Mouse (Mus musculus): Measurements from ENCODE around the gene Wfdc17. TPM values are rescaled to one million over a fixed set of nuclear protein-coding genes. Genes with fewer than 3 reads are reported as not detected.

Wfdc17 gene
- polyA plus RNA-seq, 1 experiment from 2014 or later, result not detected

DNA sequence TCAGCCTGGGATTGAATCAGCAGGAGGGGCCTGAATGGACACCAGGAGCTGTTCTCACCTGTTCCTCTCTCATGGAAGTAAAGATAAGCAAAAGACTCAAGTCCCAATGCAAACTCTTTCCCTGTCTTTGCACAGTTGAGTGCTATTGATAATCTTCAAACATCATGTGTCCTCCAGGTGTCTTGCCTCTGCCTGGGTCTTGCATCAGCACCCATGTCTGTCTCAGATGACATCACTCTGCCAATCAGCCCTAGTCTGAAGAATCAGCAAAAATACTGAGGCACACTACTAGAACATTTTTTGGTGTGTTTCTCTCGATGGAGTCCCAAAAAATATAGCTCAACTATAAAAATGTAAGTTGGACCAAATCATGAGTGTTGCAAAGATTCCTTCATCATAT is 11.8 kb upstream of the Wfdc17 start:
- no peaks in the 10 kb centered on the region for H3K4me1 ChIP-seq (ENCODE audit: control insufficient read depth, insufficient read depth, low read length)
- no peaks in the 10 kb centered on the region for H3K36me3 ChIP-seq (ENCODE audit: control insufficient read depth, insufficient read depth, low read length)
- no peaks in the 10 kb centered on the region for H3K27me3 ChIP-seq (ENCODE audit: control insufficient read depth, insufficient read depth, low read length)
- no peak for ATAC-seq (ENCODE audit: insufficient read depth, low FRiP score, low TSS enrichment)
- H3K27ac ChIP-seq (ENCODE audit: low read depth, low read length), result no peak overlapping the region
- H3K4me3 ChIP-seq (ENCODE audit: low read depth, low read length), result no peak overlapping the region
- WGBS, result 86% methylated on average over 1 of the region's 1 CpGs
- DNase-seq (ENCODE audit: low spot score), result no peak
- no peak overlapping the region for H3K4me2 ChIP-seq (ENCODE audit: low read depth)
- no peaks in the 10 kb centered on the region for H3K9me3 ChIP-seq (ENCODE audit: control insufficient read depth, low read length)
- H3K9ac ChIP-seq (ENCODE audit: low read length), result no peak overlapping the region

DNA sequence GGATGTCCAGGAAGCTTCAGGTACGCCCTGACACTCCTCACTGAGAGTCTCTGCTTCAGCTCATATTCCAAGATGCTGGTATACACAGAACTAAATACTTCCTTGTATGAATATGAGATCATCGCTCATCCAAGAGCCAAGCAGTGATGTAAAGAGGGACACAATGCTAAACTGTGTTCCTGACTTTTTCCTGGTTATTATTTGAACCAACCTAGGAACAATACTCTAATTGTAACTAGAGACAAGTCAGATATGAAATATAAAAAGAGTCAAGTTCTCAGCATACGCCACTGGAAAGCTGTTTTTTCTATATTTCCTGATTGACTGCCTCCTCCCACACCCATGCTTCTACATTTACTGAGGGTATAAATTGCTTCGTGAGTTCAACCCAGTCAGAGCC is 4.9 kb downstream of the Wfdc17 start, which contains the start of gene Wfdc18:
TSS of gene Wfdc18 (plus strand) at position 301 of the 400 bp plus-strand sequence.
- DNase-seq (ENCODE audit: low spot score) (no peak), ATAC-seq (ENCODE audit: insufficient read depth, low FRiP score, low TSS enrichment) (no peak)
- Histone ChIP-seq H3K9me3 (ENCODE audit: control insufficient read depth, low read length) (no peaks in the 10 kb centered on the region), H3K27ac (ENCODE audit: low read depth, low read length) (no peak within 1 kb of the TSS), H3K4me3 (ENCODE audit: low read depth, low read length) (no peak within 1 kb of the TSS), H3K9ac (ENCODE audit: low read length) (no peak within 1 kb of the TSS), H3K4me1 (ENCODE audit: control insufficient read depth, insufficient read depth, low read length) (no peaks in the 10 kb centered on the region), H3K27me3 (ENCODE audit: control insufficient read depth, insufficient read depth, low read length) (no peaks in the 10 kb centered on the region), H3K4me2 (ENCODE audit: low read depth) (no peak within 1 kb of the TSS), H3K36me3 (ENCODE audit: control insufficient read depth, insufficient read depth, low read length) (no peaks in the 10 kb centered on the region)
- 79% methylated on average over 4 of the region's 4 CpGs for WGBS

GRCm38 (mm10) chr11:83709683-83710082 is 5.9 kb downstream of the Wfdc17 start:
- DNase-seq (ENCODE audit: low spot score), result no peak
- no peak overlapping the region for H3K9ac ChIP-seq (ENCODE audit: low read length)
- no peaks in the 10 kb centered on the region for H3K4me1 ChIP-seq (ENCODE audit: control insufficient read depth, insufficient read depth, low read length)
- no peaks in the 10 kb centered on the region for H3K9me3 ChIP-seq (ENCODE audit: control insufficient read depth, low read length)
- H3K27ac ChIP-seq (ENCODE audit: low read depth, low read length), result no peak overlapping the region
- H3K4me3 ChIP-seq (ENCODE audit: low read depth, low read length), result no peak overlapping the region
- no peak overlapping the region for H3K4me2 ChIP-seq (ENCODE audit: low read depth)
- no peak for ATAC-seq (ENCODE audit: insufficient read depth, low FRiP score, low TSS enrichment)
- H3K36me3 ChIP-seq (ENCODE audit: control insufficient read depth, insufficient read depth, low read length), result no peaks in the 10 kb centered on the region
- no peaks in the 10 kb centered on the region for H3K27me3 ChIP-seq (ENCODE audit: control insufficient read depth, insufficient read depth, low read length)
- 91% methylated on average over 5 of the region's 5 CpGs for WGBS

DNA sequence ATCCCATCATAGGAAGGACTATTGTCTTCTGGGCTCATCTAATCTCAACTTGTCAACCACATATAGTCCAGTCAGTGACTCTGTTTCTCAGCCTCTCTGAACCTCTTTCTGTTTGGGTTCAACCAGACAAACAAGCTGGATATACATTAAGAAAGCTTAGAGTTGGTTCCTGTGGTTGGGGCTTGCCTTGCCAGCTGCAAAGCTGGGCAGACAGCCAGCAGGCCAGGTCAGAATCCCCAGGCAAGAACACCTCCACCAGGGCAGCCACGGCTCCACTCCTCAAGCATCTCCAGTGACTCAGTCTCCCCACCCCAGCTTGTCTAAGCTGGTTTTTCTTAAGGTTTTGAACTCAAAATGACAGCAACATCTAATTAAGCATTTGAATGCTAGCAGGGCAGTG is 8.9 kb downstream of the Wfdc17 start:
- 85% methylated on average over 1 of the region's 1 CpGs for WGBS
- ATAC-seq (ENCODE audit: insufficient read depth, low FRiP score, low TSS enrichment), result no peak
- no peaks in the 10 kb centered on the region for H3K4me1 ChIP-seq (ENCODE audit: control insufficient read depth, insufficient read depth, low read length)
- H3K4me2 ChIP-seq (ENCODE audit: low read depth), result no peak overlapping the region
- H3K27ac ChIP-seq (ENCODE audit: low read depth, low read length), result no peak overlapping the region
- H3K36me3 ChIP-seq (ENCODE audit: control insufficient read depth, insufficient read depth, low read length), result no peaks in the 10 kb centered on the region
- H3K9ac ChIP-seq (ENCODE audit: low read length), result no peak overlapping the region
- no peaks in the 10 kb centered on the region for H3K27me3 ChIP-seq (ENCODE audit: control insufficient read depth, insufficient read depth, low read length)
- no peak for DNase-seq (ENCODE audit: low spot score)
- H3K4me3 ChIP-seq (ENCODE audit: low read depth, low read length), result no peak overlapping the region
- H3K9me3 ChIP-seq (ENCODE audit: control insufficient read depth, low read length), result no peaks in the 10 kb centered on the region

- H3K4me2 ChIP-seq (ENCODE audit: low read depth), result no peak overlapping the region
- no peaks in the 10 kb centered on the region for H3K36me3 ChIP-seq (ENCODE audit: control insufficient read depth, insufficient read depth, low read length)
- H3K9ac ChIP-seq (ENCODE audit: low read length), result no peak overlapping the region
- no peak overlapping the region for H3K4me3 ChIP-seq (ENCODE audit: low read depth, low read length)
- WGBS, result 84% methylated on average over 2 of the region's 2 CpGs
- H3K4me1 ChIP-seq (ENCODE audit: control insufficient read depth, insufficient read depth, low read length), result no peaks in the 10 kb centered on the region
- no peaks in the 10 kb centered on the region for H3K27me3 ChIP-seq (ENCODE audit: control insufficient read depth, insufficient read depth, low read length)
- no peak overlapping the region for H3K27ac ChIP-seq (ENCODE audit: low read depth, low read length)
- no peak for DNase-seq (ENCODE audit: low spot score)
- ATAC-seq (ENCODE audit: insufficient read depth, low FRiP score, low TSS enrichment), result no peak
- H3K9me3 ChIP-seq (ENCODE audit: control insufficient read depth, low read length), result no peaks in the 10 kb centered on the region
These were observed 10.1 kb downstream of the Wfdc17 start for GRCm38 (mm10) chr11:83713925-83714324.

DNA sequence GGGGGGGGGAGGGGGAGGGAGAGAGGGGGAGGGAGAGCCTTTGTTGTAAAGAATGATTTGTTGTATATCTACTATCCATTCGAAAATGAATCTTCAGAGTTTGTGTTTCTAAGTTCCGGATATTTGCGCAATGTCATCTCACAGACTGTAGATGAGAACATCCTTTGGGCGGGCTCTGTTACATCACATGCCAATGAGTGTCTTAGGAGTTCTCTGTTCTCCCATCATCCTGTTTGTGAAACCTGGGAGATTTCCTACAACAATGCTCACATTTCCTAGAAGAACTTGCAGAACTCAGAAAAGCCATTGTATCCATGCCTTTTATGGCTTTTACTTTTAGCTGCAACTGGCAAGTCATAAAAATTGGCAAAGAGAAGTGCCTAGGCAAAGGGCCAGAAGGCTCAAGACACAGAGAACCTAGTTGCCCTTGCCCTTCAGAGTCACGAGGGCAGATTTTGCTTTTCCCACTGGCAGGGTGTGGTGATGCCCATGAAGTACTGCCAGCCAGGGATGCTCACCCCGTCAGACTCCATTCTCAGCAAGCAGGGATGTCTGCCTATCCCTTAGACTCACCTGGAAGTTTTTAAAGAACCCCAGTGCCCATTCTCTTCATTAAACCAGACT is 13.4 kb downstream of the Wfdc17 start:
- no peaks in the 10 kb centered on the region for H3K4me1 ChIP-seq (ENCODE audit: control insufficient read depth, insufficient read depth, low read length)
- H3K4me3 ChIP-seq (ENCODE audit: low read depth, low read length), result no peak overlapping the region
- ATAC-seq (ENCODE audit: insufficient read depth, low FRiP score, low TSS enrichment) (no peak), DNase-seq (ENCODE audit: low spot score) (no peak)
- 89% methylated on average over 6 of the region's 6 CpGs for WGBS
- H3K36me3 ChIP-seq (ENCODE audit: control insufficient read depth, insufficient read depth, low read length), result no peaks in the 10 kb centered on the region
- H3K9ac ChIP-seq (ENCODE audit: low read length), result no peak overlapping the region
- no peak overlapping the region for H3K4me2 ChIP-seq (ENCODE audit: low read depth)
- no peaks in the 10 kb centered on the region for H3K27me3 ChIP-seq (ENCODE audit: control insufficient read depth, insufficient read depth, low read length)
- no peaks in the 10 kb centered on the region for H3K9me3 ChIP-seq (ENCODE audit: control insufficient read depth, low read length)
- no peak overlapping the region for H3K27ac ChIP-seq (ENCODE audit: low read depth, low read length)

- Histone ChIP-seq H3K4me3 (ENCODE audit: low read depth, low read length) (no peak overlapping the region), H3K9me3 (ENCODE audit: control insufficient read depth, low read length) (no peaks in the 10 kb centered on the region), H3K9ac (ENCODE audit: low read length) (no peak overlapping the region), H3K4me1 (ENCODE audit: control insufficient read depth, insufficient read depth, low read length) (no peaks in the 10 kb centered on the region), H3K36me3 (ENCODE audit: control insufficient read depth, insufficient read depth, low read length) (no peaks in the 10 kb centered on the region), H3K27ac (ENCODE audit: low read depth, low read length) (no peak overlapping the region), H3K4me2 (ENCODE audit: low read depth) (no peak overlapping the region), H3K27me3 (ENCODE audit: control insufficient read depth, insufficient read depth, low read length) (no peaks in the 10 kb centered on the region)
- DNase-seq (ENCODE audit: low spot score), result no peak
- ATAC-seq (ENCODE audit: insufficient read depth, low FRiP score, low TSS enrichment), result no peak
These were observed 17.0 kb downstream of the Wfdc17 start for GRCm38 (mm10) chr11:83720766-83721165.

DNA sequence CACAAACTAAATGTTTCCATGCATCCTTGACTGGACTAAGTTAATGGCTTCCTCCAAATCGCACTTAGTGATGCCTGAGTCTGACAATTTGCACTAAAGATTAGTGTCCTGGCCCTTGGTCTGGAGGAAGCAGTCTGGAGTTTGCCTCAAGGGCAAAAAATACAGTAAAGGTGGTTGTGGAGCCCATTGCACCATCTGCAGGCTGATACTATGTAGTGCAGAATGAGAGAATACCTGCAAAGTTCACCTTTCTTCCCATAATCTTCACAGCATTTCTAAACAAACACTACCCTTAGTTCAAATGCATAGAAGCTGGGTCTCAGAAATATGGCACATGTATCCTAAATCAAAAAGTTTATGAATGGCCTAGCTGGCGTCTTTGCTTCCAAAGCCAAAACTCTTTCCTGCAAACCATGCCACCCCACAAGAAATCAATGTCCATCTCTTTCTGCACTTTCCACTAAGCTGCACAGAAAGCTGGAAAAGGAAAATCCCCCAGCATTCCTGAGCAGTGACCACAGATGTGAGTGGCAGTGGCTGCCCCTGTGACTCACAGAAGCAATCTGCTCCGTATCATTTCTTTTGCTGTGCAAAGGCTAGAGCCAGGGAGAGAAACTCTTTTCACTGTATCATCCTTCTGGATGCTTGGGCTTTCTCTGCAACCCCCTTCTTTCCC is 25.1 kb downstream of the Wfdc17 start:
- Histone ChIP-seq H3K4me2 (ENCODE audit: low read depth) (no peak overlapping the region), H3K9ac (ENCODE audit: low read length) (no peak overlapping the region), H3K27me3 (ENCODE audit: control insufficient read depth, insufficient read depth, low read length) (no peaks in the 10 kb centered on the region), H3K4me1 (ENCODE audit: control insufficient read depth, insufficient read depth, low read length) (no peaks in the 10 kb centered on the region), H3K4me3 (ENCODE audit: low read depth, low read length) (no peak overlapping the region), H3K9me3 (ENCODE audit: control insufficient read depth, low read length) (no peaks in the 10 kb centered on the region), H3K36me3 (ENCODE audit: control insufficient read depth, insufficient read depth, low read length) (no peaks in the 10 kb centered on the region), H3K27ac (ENCODE audit: low read depth, low read length) (no peak overlapping the region)
- 67% methylated on average over 3 of the region's 3 CpGs for WGBS
- ATAC-seq (ENCODE audit: insufficient read depth, low FRiP score, low TSS enrichment) (no peak), DNase-seq (ENCODE audit: low spot score) (no peak)

GRCm38 (mm10) chr11:83731116-83731515 is 27.3 kb downstream of the Wfdc17 start:
- DNase-seq (ENCODE audit: low spot score) (no peak), ATAC-seq (ENCODE audit: insufficient read depth, low FRiP score, low TSS enrichment) (no peak)
- Histone ChIP-seq H3K27ac (ENCODE audit: low read depth, low read length) (no peak overlapping the region), H3K9me3 (ENCODE audit: control insufficient read depth, low read length) (no peaks in the 10 kb centered on the region), H3K4me2 (ENCODE audit: low read depth) (no peak overlapping the region), H3K9ac (ENCODE audit: low read length) (no peak overlapping the region), H3K4me1 (ENCODE audit: control insufficient read depth, insufficient read depth, low read length) (no peaks in the 10 kb centered on the region), H3K36me3 (ENCODE audit: control insufficient read depth, insufficient read depth, low read length) (no peaks in the 10 kb centered on the region), H3K4me3 (ENCODE audit: low read depth, low read length) (no peak overlapping the region), H3K27me3 (ENCODE audit: control insufficient read depth, insufficient read depth, low read length) (no peaks in the 10 kb centered on the region)
- 86% methylated on average over 1 of the region's 1 CpGs for WGBS

All from neural tube, embryonic 11.5 days (tissue).